Mouse (Mus musculus): ENCODE data around the gene Gm19426.

DNA sequence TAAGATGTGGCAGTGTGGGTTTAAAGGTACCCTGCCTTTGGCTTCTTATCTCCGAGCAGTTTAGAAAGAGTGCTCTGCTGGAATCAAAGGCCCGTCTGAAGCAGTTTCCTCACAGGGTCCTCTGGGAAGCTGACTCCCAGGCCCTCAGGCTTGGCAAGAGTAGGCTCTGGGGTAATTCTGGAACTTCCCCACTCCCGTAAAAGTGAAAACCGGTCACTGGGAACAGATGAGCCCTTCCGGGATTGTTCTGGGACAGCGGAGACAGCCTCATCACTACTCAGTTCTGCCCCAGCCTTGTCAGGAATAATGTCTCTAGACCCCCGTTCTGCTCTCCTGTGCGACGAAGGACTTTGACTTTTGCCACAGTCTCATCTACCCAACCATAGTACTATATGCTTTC is 47.0 kb upstream of the Gm19426 start:
- TF ChIP-seq EP300 (IDR thresholded peaks at IDR 0.05) (no peak), CTCF (IDR thresholded peaks at IDR 0.05) (no peak)

All from lung, postnatal 0 days (tissue).